Mouse (Mus musculus) spleen, adult 18-20 months (tissue): ENCODE results near the gene Cisd1.

ENCODE experiments used
- DNase-seq, 2 experiments: peaks; one replicate each; pipeline ENCODE4 v3.0.0; 2022; ENCODE audit warnings: mixed read lengths in 2 of 2

Cisd1 gene

GRCm38 (mm10) chr10:71326123-71326522, 18.6 kb downstream of the Cisd1 start:
- no peak for DNase-seq

GRCm38 (mm10) chr10:71323669-71324068, 21.1 kb downstream of the Cisd1 start:
- no peak for DNase-seq

DNA sequence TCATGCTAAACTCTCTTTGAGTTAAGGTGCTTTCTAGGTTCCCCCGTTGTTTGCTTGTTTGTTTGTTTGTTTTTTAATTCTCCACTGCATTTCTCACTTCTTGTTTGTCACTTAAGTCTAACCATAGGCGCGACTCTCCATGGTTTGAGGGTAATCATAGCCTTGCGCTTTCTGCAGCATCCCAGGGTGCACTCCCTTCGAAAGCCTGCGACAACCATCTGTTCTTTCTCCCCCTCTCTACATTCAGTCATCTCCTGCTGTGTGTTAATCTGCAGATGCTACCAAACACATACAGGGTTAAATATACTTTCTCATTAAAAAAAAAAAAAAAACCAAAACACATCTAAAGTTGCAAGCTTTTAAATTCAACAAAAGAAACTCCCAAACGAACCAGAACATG, 28.3 kb downstream of the Cisd1 start:
- DNase-seq = no peak

DNA sequence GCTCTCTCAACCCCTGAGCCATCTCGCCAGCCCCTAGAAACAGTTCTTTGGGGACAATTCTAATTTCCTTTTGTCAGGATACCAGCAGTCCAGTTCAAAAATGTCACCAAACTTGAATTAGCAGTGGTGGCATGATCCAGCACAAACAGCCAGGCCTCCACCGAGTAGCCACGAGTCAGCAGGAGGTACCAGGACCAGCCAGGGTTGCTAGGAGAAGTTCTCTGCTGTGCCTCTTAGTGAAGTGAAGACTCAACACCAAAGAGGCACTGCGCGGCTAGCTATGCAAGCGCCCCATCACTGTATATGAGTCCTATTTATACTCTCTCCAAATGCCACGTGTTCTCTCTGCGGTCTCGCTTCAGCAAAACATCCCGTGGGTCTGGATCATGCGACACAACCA, 28.7 kb downstream of the Cisd1 start:
- no peak for DNase-seq

GRCm38 (mm10) chr10:71314596-71314995, 30.2 kb downstream of the Cisd1 start:
- no peak for DNase-seq

DNA sequence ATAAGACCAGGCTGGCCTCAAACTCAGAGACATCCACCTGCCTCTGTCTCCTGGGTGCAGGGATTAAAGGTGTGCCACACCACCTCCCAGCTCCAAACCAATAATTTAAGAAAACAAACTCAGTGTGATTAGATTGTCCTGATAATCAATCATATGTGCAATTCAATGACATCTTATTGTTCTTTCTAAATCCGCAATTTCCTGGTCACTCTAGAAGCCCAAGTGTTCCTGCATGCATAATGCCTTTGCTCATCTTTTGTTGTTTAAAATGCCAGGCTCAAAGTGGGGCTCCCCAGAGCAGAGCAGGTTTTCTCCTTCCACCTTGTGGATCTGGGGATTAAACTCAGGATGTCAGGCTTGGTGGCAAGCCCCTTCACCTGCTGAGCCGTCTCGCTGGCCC, 34.5 kb downstream of the Cisd1 start:
- no peak for DNase-seq

DNA sequence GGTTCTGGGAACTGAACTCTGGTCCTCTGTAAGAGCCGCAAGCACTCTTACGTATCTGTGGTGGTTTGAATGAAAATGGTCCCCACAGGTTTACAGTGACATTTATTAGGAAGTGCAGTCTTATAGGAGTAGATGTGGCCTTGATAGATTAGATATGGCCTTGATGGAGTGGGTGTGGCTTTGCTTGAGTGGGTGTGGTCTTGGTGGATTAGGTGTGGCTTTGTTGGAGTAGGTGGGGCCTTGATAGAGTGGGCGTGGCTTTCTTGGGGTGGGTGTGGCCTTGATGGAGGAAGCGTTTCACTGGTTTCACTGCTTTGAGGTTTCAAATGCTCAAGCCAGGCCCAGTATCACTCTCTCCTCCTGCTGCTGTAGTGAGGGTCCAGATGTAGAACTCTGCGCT, 36.6 kb downstream of the Cisd1 start:
- no peak for DNase-seq

DNA sequence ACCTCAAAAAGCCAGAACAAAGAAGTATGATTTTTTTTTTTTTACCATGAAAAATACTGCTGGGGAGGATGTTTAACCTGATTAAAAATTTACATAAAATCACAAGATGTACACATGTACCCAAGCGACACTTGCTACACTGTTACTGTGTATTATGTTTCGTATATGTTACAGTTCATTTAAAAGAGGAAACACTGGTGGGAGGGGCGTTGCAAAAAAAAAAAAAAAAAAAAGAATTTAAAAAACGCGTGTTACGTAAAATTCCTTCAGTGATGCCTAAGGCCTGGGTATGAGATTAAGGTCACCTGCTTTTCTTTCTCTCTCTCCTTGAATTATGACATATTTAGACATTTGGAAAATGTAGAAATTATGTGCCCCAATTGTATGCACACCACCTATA, 38.0 kb downstream of the Cisd1 start:
- DNase-seq = no peak

GRCm38 (mm10) chr10:71306190-71306589, 38.6 kb downstream of the Cisd1 start:
- peak in 1 of 2 experiments; percentile 54 for DNase-seq

GRCm38 (mm10) chr10:71302490-71302889, 42.3 kb downstream of the Cisd1 start:
- no peak for DNase-seq

- no peak for DNase-seq
Observed at GRCm38 (mm10) chr10:71300161-71300560, 44.6 kb downstream of the Cisd1 start.

- no peak for DNase-seq
Observed at GRCm38 (mm10) chr10:71293245-71293644, 51.5 kb downstream of the Cisd1 start.

DNA sequence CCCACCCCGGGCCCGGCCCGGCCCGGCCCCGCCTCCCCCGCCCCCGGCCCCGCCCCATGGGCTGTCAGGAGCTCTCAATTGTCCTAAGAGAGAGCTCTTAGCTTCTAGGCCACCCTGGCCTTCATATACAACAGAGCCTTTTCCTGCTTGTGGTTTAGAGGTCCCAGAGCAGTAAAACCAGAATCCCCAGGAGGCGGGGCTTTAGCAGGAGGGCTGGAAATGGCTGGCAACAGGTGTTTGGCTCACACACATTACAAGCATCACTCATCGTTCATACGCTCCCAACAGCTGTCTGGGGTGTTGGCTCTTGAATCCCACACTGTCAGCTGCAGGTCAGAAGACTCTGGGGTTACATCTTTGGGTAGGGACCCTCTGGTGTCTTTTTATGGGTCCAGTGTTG, 52.5 kb downstream of the Cisd1 start:
- no peak for DNase-seq

- DNase-seq = no peak
Observed at GRCm38 (mm10) chr10:71291801-71292200, 53.0 kb downstream of the Cisd1 start.

DNA sequence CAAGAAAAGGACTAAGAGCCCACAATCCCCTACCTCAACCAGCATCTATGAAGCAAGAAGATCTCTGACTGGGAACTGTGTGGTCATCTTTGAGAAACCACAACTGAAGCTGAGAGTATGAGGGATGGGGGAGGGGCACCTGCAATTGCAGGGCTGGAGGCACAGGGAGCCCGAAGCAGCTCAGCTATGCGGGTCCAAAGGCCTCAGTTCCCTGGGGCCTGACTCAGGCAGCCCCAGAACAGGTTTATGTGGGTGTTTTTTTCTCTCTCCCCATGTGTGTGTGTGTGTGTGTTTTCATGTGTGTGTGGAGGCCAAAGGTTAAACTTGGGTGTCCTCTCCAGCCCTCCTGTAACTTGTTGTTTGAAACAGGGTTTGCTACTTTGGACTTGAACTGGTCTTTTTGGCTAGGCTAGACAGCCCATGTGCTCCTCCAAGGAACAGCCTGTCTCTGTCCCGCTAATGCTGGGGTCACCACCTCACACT, 53.5 kb downstream of the Cisd1 start:
- no peak for DNase-seq

GRCm38 (mm10) chr10:71285126-71285580, 59.6 kb downstream of the Cisd1 start, which contains the start of gene Ube2d1:
Gene Ube2d1 (minus strand): TSS chr10:71285262.
- DNase-seq = peak; percentile 75 to 88

DNA sequence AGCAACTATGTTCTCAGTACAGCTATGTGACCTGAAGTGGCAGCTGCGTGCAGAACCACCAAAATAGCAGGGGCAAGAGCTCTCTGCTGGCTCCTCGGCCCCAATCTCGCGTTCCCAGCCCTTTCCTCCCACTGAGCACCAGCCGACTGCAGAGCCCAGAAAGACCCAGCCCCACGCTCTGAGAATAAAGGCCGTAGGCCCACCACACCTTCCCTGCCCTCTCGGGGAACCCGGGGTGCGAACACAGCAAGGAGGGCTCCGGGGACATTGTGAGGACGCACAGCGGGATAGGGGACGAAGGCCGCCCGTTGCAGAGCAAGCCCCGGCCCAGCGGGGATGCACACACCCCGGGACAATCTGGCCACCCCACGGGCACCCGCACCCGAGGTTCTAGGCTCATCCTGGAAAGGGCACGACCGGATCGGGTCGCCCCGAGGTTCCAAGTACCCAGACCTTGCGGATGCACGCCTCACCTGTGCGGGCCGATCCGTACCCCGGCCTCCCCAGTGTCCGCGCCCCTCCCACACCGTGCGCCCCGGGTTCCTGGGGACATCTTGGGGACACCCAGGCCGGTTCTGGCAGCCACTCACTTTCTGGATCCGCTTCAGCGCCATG, 60.1 kb downstream of the Cisd1 start:
- DNase-seq = no peak

DNA sequence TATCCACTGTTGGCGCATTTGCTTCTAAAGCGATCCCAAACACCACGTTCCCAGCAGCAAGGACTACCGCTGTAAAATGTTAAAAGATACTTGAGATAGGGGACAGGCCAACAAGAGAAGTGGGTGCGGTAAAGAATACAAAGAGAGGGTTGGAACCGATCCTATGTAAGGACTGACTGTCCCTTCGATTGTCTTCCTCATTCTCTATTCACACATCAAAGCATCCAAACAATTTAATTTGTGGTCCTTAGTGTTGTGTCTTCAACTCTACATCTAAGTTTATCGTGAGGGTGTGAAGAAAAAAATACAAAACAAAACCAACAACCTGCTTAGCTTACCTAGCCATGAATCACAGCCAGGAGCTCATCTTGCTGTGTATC, 60.6 kb downstream of the Cisd1 start:
- DNase-seq = no peak
